Mouse (Mus musculus): ENCODE results near the gene Arhgap31.

DNA sequence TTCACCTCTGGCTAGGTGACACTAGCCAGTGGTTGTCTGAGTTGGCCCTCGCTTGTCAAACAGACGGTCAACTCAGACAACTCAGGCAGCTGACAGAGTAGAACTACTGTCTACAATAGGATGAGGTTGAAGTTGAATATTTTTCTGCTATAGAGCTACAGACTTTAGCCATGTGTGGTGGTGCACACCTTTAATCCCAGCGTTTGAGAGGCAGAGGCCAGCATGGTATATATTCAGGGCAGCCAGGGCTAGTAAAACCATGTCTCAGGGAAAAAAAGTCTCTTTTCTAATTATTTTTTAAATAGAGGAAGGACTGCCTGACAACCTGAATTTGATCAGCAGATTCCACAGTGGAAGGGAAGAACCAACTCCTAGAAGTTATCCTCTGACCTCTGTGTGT lies 10.8 kb downstream of the Arhgap31 start:
- TF ChIP-seq GATA1 (IDR thresholded peaks at IDR 0.05; ENCODE audit: borderline replicate concordance, low read length) (no peak), FLI1 (IDR thresholded peaks at IDR 0.05; ENCODE audit: low read length) (no peak)

All from megakaryocyte, embryonic 14.5 days (primary cell).